Mouse (Mus musculus) forebrain, embryonic 15.5 days (tissue): ENCODE measurements at regions not wholly inside any gene's neighbourhood (a gene's known extent, or its start where the extent isn't known, plus 50 kb on each side); places are given as distances from the start of the nearest gene placed in this dataset.

Experiments used
- ATAC-seq: fragments of 200-750 bp; cut with Nextera tagmentation; replicated peaks from 2 replicates; pipeline ENCODE4 v1.8.0; 2017; ENCODE audit warnings: mild to moderate bottlenecking, moderate TSS enrichment, moderate library complexity
- H3K27ac ChIP-seq: fragments of 300-500 bp; sonication (generic); replicated peaks from 2 replicates; pipeline ENCODE4 v1.5.1; 2015; ENCODE audit warnings: mild to moderate bottlenecking, inconsistent platforms
- H3K27me3 ChIP-seq: fragments of 300-500 bp; sonication (generic); 2 replicates; pipeline ENCODE4 v1.6.1; 2015; ENCODE audit warnings: inconsistent platforms
- H3K36me3 ChIP-seq: fragments of 300-500 bp; sonication (generic); 2 replicates; pipeline ENCODE4 v1.6.1; 2015; ENCODE audit warnings: mild to moderate bottlenecking, inconsistent platforms
- H3K4me1 ChIP-seq: fragments of 300-500 bp; sonication (generic); 2 replicates; pipeline ENCODE4 v1.6.1; 2015; ENCODE audit warnings: inconsistent platforms
- H3K4me2 ChIP-seq: fragments of 300-500 bp; sonication (generic); replicated peaks from 2 replicates; pipeline ENCODE4 v1.6.1; 2015; ENCODE audit warnings: mild to moderate bottlenecking, inconsistent platforms
- H3K4me3 ChIP-seq: fragments of 300-500 bp; sonication (generic); 2 replicates; pipeline ENCODE4 v1.5.1; 2015; ENCODE audit warnings: mild to moderate bottlenecking, inconsistent platforms
- H3K9ac ChIP-seq: fragments of 300-500 bp; sonication (generic); replicated peaks from 2 replicates; pipeline ENCODE4 v1.6.1; 2015; ENCODE audit warnings: mild to moderate bottlenecking, inconsistent platforms
- H3K9me3 ChIP-seq: fragments of 300-500 bp; sonication (generic); 2 replicates; pipeline ENCODE4 v1.6.1; 2016; ENCODE audit warnings: inconsistent platforms
- WGBS: fragments of 180-500 bp; shearing (Covaris S2); methylation state at CpG from one replicate; pipeline ENCODE4 v1.1.7; 2015; ENCODE audit warnings: mixed read lengths; 5-methylcytosine and 5-hydroxymethylcytosine counted together

DNA sequence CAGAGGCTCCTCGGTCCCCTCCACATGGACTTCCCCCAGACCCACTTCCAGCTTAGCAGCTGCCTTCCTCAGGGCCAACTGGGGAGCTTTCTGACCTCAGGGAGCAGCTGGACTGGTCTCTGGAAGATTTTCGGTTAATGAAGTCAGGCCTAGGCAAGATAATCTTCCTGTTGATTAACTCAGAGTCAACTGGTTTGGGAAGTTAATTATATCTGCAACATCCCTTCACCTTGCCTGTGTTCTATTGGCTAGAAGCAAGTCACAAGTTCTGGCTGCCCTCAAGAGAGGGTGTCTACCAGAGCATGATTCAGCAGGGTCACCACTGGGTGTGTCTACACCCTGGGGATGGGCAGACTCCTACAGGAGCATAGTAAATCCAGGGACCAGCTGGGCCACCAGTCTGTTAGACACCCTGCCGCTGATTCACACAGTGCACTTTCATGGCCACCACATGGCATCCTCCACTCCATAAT is 53.9 kb upstream of the Maml3 start:
- no peaks in the 10 kb centered on the region for H3K27me3 ChIP-seq
- H3K4me1 ChIP-seq: no peaks in the 10 kb centered on the region
- ATAC-seq: no peak
- WGBS: 87% methylated on average over 3 of the region's 3 CpGs
- H3K4me2 ChIP-seq: no peak overlapping the region
- no peak overlapping the region for H3K4me3 ChIP-seq
- no peak overlapping the region for H3K9ac ChIP-seq
- H3K9me3 ChIP-seq: 0 out of 2 replicates have a peak, but pooled peaks cover 6% of the 10 kb centered on the region
- no peaks in the 10 kb centered on the region for H3K36me3 ChIP-seq
- H3K27ac ChIP-seq: no peak overlapping the region

DNA sequence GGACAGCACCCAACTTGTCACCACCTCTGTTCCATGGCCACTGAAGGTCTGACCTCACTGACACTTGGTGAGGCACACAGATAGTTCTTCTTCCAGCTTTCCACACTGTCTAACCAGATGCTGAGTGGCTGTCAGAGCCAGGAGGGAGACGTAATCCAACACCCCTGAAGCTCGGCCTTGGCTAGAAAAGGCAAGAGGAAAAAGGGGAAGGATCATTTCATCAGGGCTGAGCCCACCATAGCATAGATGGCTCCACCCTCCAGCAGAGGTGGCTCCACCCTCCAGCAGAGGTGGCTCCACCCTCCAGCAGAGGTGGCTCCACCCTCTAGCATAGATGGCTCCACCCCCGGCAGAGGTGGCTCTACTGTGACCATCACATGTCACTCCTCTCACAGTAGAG is 56.8 kb upstream of the Maml3 start:
- Histone ChIP-seq H3K9me3 (no peaks in the 10 kb centered on the region), H3K4me1 (no peaks in the 10 kb centered on the region), H3K4me2 (no peak overlapping the region), H3K27me3 (no peaks in the 10 kb centered on the region), H3K27ac (no peak overlapping the region), H3K9ac (no peak overlapping the region), H3K4me3 (no peak overlapping the region), H3K36me3 (no peaks in the 10 kb centered on the region)
- 74% methylated on average over 3 of the region's 3 CpGs for WGBS
- no peak for ATAC-seq

DNA sequence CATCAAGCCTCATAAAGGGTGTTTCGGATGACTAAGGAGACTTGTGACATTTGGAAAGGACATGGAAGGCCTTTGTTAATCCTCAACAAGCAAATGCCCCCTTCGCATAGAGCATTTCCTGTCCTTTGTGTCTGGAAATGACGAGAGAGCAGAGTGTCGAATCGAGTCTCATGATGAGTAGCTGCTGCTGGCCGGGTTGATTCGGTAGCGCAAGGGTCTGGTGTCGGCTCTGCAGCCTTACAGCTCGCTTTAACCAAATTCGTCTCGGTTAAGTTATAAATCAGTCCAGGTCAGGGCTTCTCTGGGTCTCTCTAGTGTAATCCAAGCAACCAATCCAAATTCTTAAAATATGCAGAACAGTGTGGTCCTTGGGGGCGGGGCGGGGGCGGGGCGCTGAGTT is 59.1 kb upstream of the Maml3 start:
- no peak for ATAC-seq
- H3K36me3 ChIP-seq: no peaks in the 10 kb centered on the region
- no peaks in the 10 kb centered on the region for H3K4me1 ChIP-seq
- H3K9me3 ChIP-seq: no peaks in the 10 kb centered on the region
- 77% methylated on average over 16 of the region's 16 CpGs for WGBS
- no peaks in the 10 kb centered on the region for H3K27me3 ChIP-seq
- no peak overlapping the region for H3K9ac ChIP-seq
- no peak overlapping the region for H3K4me2 ChIP-seq
- H3K27ac ChIP-seq: no peak overlapping the region
- no peak overlapping the region for H3K4me3 ChIP-seq

DNA sequence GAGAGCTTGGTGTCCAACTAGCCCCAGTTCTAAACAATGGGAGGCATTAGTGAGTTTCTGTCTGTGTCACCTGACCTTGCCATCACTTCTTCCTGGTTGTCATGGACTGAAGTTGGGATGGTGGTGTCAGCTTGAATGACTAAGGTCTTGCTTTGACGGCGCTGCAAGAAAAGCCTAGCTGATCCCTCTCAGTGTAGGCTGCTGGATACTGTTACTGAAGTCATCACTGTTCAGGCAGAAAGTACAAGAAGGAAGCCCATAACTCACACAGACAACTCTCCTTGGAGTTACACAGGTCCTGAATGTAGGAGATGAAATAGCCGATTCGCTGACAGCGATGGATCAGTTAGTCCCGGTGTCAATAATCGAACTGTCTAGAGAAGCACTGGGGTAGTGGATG is 62.5 kb upstream of the Maml3 start:
- 95% methylated on average over 7 of the region's 7 CpGs for WGBS
- Histone ChIP-seq H3K4me1 (no peaks in the 10 kb centered on the region), H3K27ac (no peak overlapping the region), H3K4me3 (no peak overlapping the region), H3K4me2 (no peak overlapping the region), H3K36me3 (no peaks in the 10 kb centered on the region), H3K27me3 (no peaks in the 10 kb centered on the region), H3K9me3 (no peaks in the 10 kb centered on the region), H3K9ac (no peak overlapping the region)
- ATAC-seq: no peak

DNA sequence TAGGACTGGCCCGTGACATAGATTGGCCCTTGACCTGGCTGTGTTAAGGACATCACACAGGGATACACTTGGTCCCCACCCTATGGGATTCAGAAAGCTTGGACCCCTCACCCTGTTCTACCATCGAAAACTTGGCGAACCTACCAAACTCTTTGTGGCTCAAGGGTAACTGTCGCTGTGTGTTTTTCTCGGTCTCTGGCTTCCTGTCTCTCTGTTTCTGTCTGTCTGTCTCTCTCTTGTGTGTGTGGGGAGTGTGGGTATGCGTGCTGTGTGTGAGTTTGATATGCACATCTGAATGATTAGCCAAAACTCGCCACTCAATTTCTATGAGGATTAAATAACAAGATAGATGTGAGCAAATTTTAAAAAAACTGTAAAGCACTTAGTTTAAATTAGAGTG is 66.0 kb upstream of the Maml3 start:
- H3K9me3 ChIP-seq: no peaks in the 10 kb centered on the region
- H3K36me3 ChIP-seq: no peaks in the 10 kb centered on the region
- H3K4me3 ChIP-seq: no peak overlapping the region
- WGBS: 95% methylated on average over 7 of the region's 7 CpGs
- H3K4me2 ChIP-seq: no peak overlapping the region
- H3K27me3 ChIP-seq: no peaks in the 10 kb centered on the region
- H3K4me1 ChIP-seq: peaks cover 2% of the 10 kb centered on the region; the same call in 1 of the 2 replicates
- H3K27ac ChIP-seq: no peak overlapping the region
- no peak for ATAC-seq
- no peak overlapping the region for H3K9ac ChIP-seq

DNA sequence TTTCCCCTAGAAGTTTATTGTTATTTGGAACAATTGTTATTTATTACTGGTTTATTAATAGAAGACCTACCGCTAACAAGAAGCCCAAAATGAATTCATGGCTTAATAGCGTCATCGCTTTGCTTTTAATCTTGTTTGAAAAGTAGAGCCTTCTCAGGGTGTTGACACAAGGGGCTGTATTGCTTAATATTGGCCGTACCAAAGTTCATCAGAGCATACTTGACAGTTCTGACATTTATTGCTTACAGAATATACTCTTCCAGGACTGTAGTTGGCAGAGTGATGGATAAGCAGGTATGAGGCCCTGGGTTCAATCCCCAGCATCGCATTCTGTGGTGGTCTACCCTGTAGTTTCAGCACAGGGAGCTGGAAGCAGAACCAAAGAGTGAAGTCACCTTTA is 66.4 kb upstream of the Maml3 start:
- no peak for ATAC-seq
- WGBS: 91% methylated on average over 5 of the region's 5 CpGs
- Histone ChIP-seq H3K9me3 (no peaks in the 10 kb centered on the region), H3K4me3 (no peak overlapping the region), H3K36me3 (no peaks in the 10 kb centered on the region), H3K9ac (no peak overlapping the region), H3K4me1 (peaks cover 7% of the 10 kb centered on the region; the same call in 1 of the 2 replicates), H3K4me2 (no peak overlapping the region), H3K27ac (no peak overlapping the region), H3K27me3 (no peaks in the 10 kb centered on the region)

DNA sequence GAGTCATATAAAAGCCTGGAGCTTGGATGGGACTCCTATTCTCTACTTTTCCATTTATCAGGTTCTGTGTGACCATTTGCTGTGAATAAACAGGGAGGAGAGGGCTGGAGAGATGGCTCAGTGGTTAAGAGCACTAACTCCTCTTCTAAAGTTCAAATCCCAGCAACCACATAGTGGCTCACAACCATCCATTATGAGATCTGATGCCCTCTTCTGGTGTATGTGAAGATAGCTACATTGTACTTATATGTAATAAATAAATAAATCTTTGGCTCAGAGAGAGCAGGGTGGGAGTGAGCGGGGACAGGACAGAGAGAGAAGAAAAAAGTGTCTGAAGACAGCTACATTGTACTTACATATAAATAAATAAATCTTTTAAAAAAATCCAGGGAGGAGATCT is 68.6 kb upstream of the Maml3 start:
- H3K9me3 ChIP-seq: no peaks in the 10 kb centered on the region
- no peaks in the 10 kb centered on the region for H3K36me3 ChIP-seq
- H3K4me3 ChIP-seq: no peak overlapping the region
- H3K4me1 ChIP-seq: peaks cover 8% of the 10 kb centered on the region
- H3K27ac ChIP-seq: no peak overlapping the region
- no peaks in the 10 kb centered on the region for H3K27me3 ChIP-seq
- no peak overlapping the region for H3K9ac ChIP-seq
- no peak for ATAC-seq
- H3K4me2 ChIP-seq: no peak overlapping the region
- 92% methylated on average over 1 of the region's 1 CpGs for WGBS

DNA sequence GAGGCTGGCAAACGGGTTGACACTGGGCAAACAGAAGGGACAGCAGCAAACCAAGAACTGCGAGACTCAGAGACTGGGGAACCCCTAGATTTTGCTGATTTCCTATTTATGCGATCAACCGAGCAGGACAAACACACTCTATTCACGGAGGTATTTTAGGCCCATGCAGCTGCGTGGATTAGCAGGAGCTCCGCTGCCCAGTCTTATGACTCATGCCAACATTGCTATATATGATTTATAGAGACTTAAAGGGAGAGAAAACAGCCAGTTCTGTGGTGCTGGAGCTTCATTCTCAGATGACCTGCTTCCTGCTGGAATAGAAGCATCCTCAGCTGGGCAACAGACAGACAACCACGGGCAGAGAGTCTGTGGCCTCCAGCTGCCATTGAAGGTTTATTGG is 71.2 kb upstream of the Maml3 start:
- WGBS: 52% methylated on average over 8 of the region's 8 CpGs

DNA sequence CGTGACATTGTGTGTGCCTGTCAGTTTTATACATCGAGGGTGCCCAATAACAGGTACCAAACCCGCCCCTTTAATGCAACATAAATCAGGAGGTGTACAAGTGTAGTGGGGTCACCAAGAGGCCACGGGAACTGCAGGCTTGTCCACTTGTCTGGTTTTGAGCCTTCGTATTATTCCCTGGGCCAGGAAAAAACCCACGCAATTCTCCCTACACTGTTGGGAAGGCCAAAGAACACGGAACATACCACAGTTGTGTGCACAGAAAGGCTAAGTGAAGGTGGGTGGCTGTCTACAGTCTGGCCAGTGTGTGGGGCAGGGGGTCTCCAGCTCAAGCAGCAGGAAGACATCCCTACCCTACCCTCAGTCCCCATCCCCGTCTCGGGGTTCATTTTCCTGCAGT is 74.0 kb upstream of the Maml3 start:
- Histone ChIP-seq H3K9ac (no peak overlapping the region), H3K4me3 (no peak overlapping the region), H3K4me2 (peak overlapping the region; percentile 39; the same call in 1 of the 2 replicates), H3K27ac (peak overlapping the region; percentile 96), H3K4me1 (peaks cover 35% of the 10 kb centered on the region), H3K36me3 (no peaks in the 10 kb centered on the region), H3K27me3 (no peaks in the 10 kb centered on the region), H3K9me3 (no peaks in the 10 kb centered on the region)
- WGBS: 65% methylated on average over 9 of the region's 9 CpGs
- ATAC-seq: no peak

More for the DNA sequence above, 71.2 kb upstream of the Maml3 start:
- ATAC-seq: no peak
- Histone ChIP-seq H3K27ac (no peak overlapping the region), H3K4me3 (no peak overlapping the region), H3K36me3 (no peaks in the 10 kb centered on the region), H3K9me3 (no peaks in the 10 kb centered on the region), H3K27me3 (no peaks in the 10 kb centered on the region), H3K9ac (no peak overlapping the region), H3K4me1 (peaks cover 34% of the 10 kb centered on the region), H3K4me2 (no peak overlapping the region)

DNA sequence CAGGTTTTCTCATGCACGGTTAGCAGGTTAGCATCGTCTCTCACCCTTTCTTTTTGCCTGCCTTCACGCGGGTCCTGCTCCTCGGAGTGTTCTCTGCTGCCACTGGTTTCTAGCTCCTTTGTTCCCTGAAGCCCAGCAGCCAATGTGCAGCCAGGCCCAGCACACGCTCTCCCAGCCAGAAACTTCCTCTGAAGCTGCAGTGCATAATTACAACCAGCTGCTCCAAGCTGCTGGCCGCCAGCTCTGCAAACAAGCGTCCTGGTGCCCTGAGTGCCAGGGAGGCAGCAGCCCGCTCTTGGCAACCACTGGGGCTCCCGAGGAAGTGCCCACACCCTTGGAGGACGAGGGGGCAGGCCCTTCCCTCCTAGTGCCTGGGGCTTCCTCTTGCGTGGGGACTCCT is 74.8 kb upstream of the Maml3 start:
- Histone ChIP-seq H3K4me3 (peak overlapping the region; percentile 18), H3K27ac (peak overlapping the region; percentile 96), H3K9me3 (no peaks in the 10 kb centered on the region), H3K27me3 (no peaks in the 10 kb centered on the region), H3K4me1 (peaks cover 35% of the 10 kb centered on the region), H3K9ac (peak overlapping the region; percentile 44), H3K4me2 (peak overlapping the region; percentile 39), H3K36me3 (no peaks in the 10 kb centered on the region)
- ATAC-seq: peak; percentile 91
- 1% methylated on average over 12 of the region's 12 CpGs for WGBS

DNA sequence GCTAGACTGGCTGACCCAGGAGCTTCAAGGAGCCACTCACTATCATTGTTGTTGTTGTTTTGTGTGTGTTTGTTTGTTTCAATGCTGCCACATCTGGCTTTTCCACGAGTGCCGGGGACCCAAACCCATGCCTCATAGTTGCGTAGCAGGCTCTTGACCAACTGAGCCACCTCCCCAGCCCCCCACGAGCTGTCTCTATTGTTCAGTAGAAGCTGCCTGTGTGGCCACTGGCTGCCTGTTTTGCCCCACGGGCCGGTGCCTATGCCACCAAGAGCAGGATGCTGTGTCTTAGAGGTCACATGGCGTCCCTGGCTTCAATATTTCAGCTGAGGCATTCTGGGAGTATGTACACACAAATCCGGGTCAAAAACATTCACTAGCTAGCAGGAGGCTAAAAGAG is 75.4 kb upstream of the Maml3 start:
- Histone ChIP-seq H3K9me3 (no peaks in the 10 kb centered on the region), H3K27ac (peak overlapping the region; percentile 96), H3K4me3 (no peak overlapping the region), H3K9ac (no peak overlapping the region), H3K36me3 (no peaks in the 10 kb centered on the region), H3K27me3 (no peaks in the 10 kb centered on the region), H3K4me1 (peaks cover 35% of the 10 kb centered on the region), H3K4me2 (peak overlapping the region; percentile 7; the same call in 1 of the 2 replicates)
- 15% methylated on average over 8 of the region's 8 CpGs for WGBS
- ATAC-seq: 0 out of 2 replicates have a peak, but pooled peaks have one; percentile 19

DNA sequence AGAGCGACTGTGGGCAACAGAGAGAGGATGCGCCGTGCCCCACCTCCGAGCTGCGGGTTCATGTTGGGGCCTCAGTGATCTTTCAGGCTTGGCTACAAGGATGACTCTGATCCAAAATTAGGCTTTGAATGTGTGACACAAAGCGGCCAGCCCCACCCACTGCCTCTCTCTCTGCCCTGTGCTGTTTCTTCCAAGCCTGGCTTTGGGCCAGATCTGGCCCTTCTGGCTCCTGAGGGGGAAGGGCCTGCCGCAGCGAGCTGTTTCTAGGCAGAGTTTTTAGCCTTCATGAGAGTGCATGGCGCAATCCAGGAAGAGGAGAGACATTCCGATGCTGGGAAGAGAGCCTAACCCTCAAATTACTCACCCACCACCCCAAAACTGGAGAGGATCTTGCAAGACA is 75.9 kb upstream of the Maml3 start:
- peak overlapping the region; percentile 96 for H3K27ac ChIP-seq
- H3K9ac ChIP-seq: no peak overlapping the region; the same call in 1 of the 2 replicates
- H3K27me3 ChIP-seq: no peaks in the 10 kb centered on the region
- H3K9me3 ChIP-seq: no peaks in the 10 kb centered on the region
- ATAC-seq: peak; percentile 67
- H3K4me2 ChIP-seq: peak overlapping the region; percentile 7; the same call in 1 of the 2 replicates
- peaks cover 34% of the 10 kb centered on the region for H3K4me1 ChIP-seq
- no peaks in the 10 kb centered on the region for H3K36me3 ChIP-seq
- no peak overlapping the region for H3K4me3 ChIP-seq
- WGBS: 20% methylated on average over 10 of the region's 10 CpGs

DNA sequence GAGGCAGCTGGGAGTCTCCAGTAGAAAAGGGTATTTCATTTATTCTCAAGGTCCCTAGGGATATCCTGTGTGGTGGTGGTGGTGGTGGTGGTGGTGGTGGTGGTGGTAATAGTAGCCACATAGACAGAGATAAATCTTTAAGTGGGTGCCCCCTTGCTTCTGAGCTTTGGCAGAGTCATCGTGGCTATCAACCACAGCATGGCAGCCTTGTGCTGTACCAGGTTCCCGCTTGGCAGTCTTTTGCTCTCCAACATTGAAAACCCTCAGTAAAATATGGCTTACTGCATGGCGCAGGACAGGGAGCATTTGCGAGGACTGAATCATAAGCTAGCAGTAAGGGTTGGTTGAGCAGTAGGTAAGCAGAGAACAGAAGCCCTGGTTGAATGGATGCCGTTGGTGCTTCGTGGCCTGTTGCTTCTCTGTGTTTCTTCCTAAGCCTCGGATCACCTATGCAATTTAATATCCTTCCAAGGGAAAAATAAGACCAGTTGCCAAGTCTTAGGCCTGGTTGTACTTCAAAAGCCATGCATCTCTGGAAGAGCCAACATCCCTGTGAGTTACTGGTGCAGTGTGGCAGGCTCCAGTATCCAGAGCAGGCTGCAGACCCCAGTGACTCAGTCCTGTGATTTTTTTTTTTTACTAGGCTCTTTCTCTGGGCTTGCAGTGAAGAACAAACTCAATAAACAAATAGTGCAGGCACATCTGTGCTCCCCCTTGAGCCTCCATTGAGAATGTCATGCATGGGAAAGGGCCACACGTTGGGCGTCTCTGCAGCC is 76.6 kb upstream of the Maml3 start:
- no peak for ATAC-seq
- 85% methylated on average over 9 of the region's 9 CpGs for WGBS
- Histone ChIP-seq H3K27me3 (no peaks in the 10 kb centered on the region), H3K36me3 (no peaks in the 10 kb centered on the region), H3K9me3 (no peaks in the 10 kb centered on the region), H3K27ac (peak overlapping the region; percentile 96), H3K4me2 (no peak overlapping the region), H3K9ac (no peak overlapping the region), H3K4me3 (no peak overlapping the region), H3K4me1 (peaks cover 28% of the 10 kb centered on the region)
